Mouse (Mus musculus) MEL (cell line): ENCODE measurements around the gene Pef1. TPM values are rescaled to one million over a fixed set of nuclear protein-coding genes. Genes with fewer than 3 reads are reported as not detected.

Experiments used
- DNase-seq: peaks from one replicate; pipeline ENCODE4 v3.0.0; 2011; ENCODE audit warnings: low read depth, low spot score
- H3K27ac ChIP-seq: 2 replicates; pipeline ENCODE4 v1.5.1; 2012; ENCODE audit warnings: low read depth, mild to moderate bottlenecking, control low read depth, low read length, moderate library complexity; ENCODE audit not compliant: control insufficient read depth
- H3K27me3 ChIP-seq, 2 experiments: fragments of 150-350 bp in 1 of 2; sonication (generic) in 1 of 2; 2 replicates each; pipeline ENCODE4 v1.6.1; 2012; ENCODE audit warnings: low read length in 2 of 2, mild to moderate bottlenecking in 2 of 2, improper control_type of control experiment in 1 of 2, moderate library complexity in 1 of 2; ENCODE audit not compliant: insufficient read depth in 2 of 2, control insufficient read depth in 1 of 2
- H3K36me3 ChIP-seq, 2 experiments: 2 replicates each; pipeline ENCODE4 v1.6.1; 2012 to 2014; ENCODE audit warnings: low read length in 2 of 2, improper control_type of control experiment in 1 of 2, inconsistent platforms in 1 of 2, mild to moderate bottlenecking in 1 of 2; ENCODE audit not compliant: insufficient read depth in 2 of 2, control insufficient read depth in 1 of 2
- H3K4me1 ChIP-seq, 2 experiments: fragments of 150-350 bp in 1 of 2; sonication (generic) in 1 of 2; 2 replicates each; pipeline ENCODE4 v1.6.1; 2012; ENCODE audit warnings: low read length in 2 of 2, improper control_type of control experiment in 1 of 2, mild to moderate bottlenecking in 1 of 2; ENCODE audit not compliant: insufficient read depth in 2 of 2, control insufficient read depth in 1 of 2
- H3K4me3 ChIP-seq, 2 experiments: fragments of 150-350 bp in 1 of 2; sonication (generic) in 1 of 2; 2 replicates each; pipeline ENCODE4 v1.5.1; 2012; ENCODE audit warnings: low read depth in 2 of 2, low read length in 2 of 2, mild to moderate bottlenecking in 2 of 2, moderate library complexity in 2 of 2, control low read depth in 1 of 2, improper control_type of control experiment in 1 of 2; ENCODE audit not compliant: control insufficient read depth in 1 of 2, insufficient read depth in 1 of 2
- H3K79me2 ChIP-seq: 2 replicates; pipeline ENCODE4 v1.6.1; 2012; ENCODE audit warnings: mild to moderate bottlenecking, low read length, moderate library complexity; ENCODE audit not compliant: control insufficient read depth, poor library complexity, insufficient read depth
- H3K9ac ChIP-seq: 2 replicates; pipeline ENCODE4 v1.6.1; 2012; ENCODE audit warnings: low read depth, mild to moderate bottlenecking, control low read depth, low read length, moderate library complexity; ENCODE audit not compliant: control insufficient read depth, poor library complexity, severe bottlenecking
- H3K9me3 ChIP-seq: fragments of 150-350 bp; sonication (generic); replicated peaks from 2 replicates; pipeline ENCODE4 v1.6.1; 2012; ENCODE audit warnings: mild to moderate bottlenecking, low read length, improper control_type of control experiment, moderate library complexity; ENCODE audit not compliant: insufficient read depth
- BHLHE40 ChIP-seq: IDR thresholded peaks from 2 replicates; pipeline ENCODE4 v1.6.1; 2012; ENCODE audit warnings: low read depth, mild to moderate bottlenecking, inconsistent platforms, low read length, improper control_type of control experiment, borderline replicate concordance
- CHD2 ChIP-seq: IDR thresholded peaks from 2 replicates; pipeline ENCODE4 v1.6.1; 2011; ENCODE audit warnings: low read length, improper control_type of control experiment
- EP300 ChIP-seq, 2 experiments: IDR thresholded peaks; 2 replicates each; pipeline ENCODE4 v1.6.1; 2011; ENCODE audit warnings: improper control_type of control experiment in 2 of 2, low read length in 2 of 2, low read depth in 1 of 2, mild to moderate bottlenecking in 1 of 2
- ETS1 ChIP-seq: IDR thresholded peaks from 2 replicates; pipeline ENCODE4 v1.6.1; 2012; ENCODE audit warnings: low read depth, mild to moderate bottlenecking, inconsistent platforms, low read length, improper control_type of control experiment, moderate library complexity
- MAFK ChIP-seq: IDR thresholded peaks from 2 replicates; pipeline ENCODE4 v1.6.1; 2011; ENCODE audit warnings: low read depth, mild to moderate bottlenecking, low read length, improper control_type of control experiment, borderline replicate concordance
- MAX ChIP-seq: IDR thresholded peaks from 2 replicates; pipeline ENCODE4 v1.6.1; 2011; ENCODE audit warnings: low read length, improper control_type of control experiment
- MXI1 ChIP-seq: IDR thresholded peaks from 2 replicates; pipeline ENCODE4 v1.6.1; 2011; ENCODE audit warnings: mild to moderate bottlenecking, low read depth, low read length, improper control_type of control experiment
- MYC ChIP-seq: IDR thresholded peaks from 2 replicates; pipeline ENCODE4 v1.6.1; 2011; ENCODE audit warnings: low read depth, mild to moderate bottlenecking, low read length, improper control_type of control experiment, moderate library complexity
- NELFE ChIP-seq: IDR thresholded peaks from 2 replicates; pipeline ENCODE4 v1.6.1; 2011; ENCODE audit warnings: low read depth, low read length, improper control_type of control experiment
- TAL1 ChIP-seq: IDR thresholded peaks from 2 replicates; pipeline ENCODE4 v1.6.1; 2012; ENCODE audit warnings: mild to moderate bottlenecking, inconsistent platforms, low read length, moderate library complexity, mixed read lengths
- USF1 ChIP-seq: IDR thresholded peaks from 2 replicates; pipeline ENCODE4 v1.6.1; 2014; ENCODE audit warnings: low read depth, mild to moderate bottlenecking, inconsistent platforms, low read length, improper control_type of control experiment, moderate library complexity
- USF2 ChIP-seq, 2 experiments: IDR thresholded peaks; 2 replicates each; pipeline ENCODE4 v1.6.1; 2011 to 2012; ENCODE audit warnings: improper control_type of control experiment in 2 of 2, low read length in 2 of 2, borderline replicate concordance in 1 of 2, inconsistent platforms in 1 of 2, low read depth in 1 of 2, mild to moderate bottlenecking in 1 of 2; ENCODE audit not compliant: insufficient read depth in 1 of 2
- polyA plus RNA-seq, 2 experiments: library from polyadenylated mRNA; stranded (reverse) in 1 of 2; unstranded in 1 of 2; fragments of >175 nt in 1 of 2; fragments of >200 nt in 1 of 2; gene quantifications; 2 replicates each; pipeline versions ENCODE4 v1.2.1 to v1.2.4; 2012; ENCODE audit warnings: low replicate concordance in 2 of 2, low read depth in 1 of 2; ENCODE audit not compliant: insufficient read length in 2 of 2, insufficient read depth in 1 of 2, missing spikeins in 1 of 2
- total RNA-seq: library from RNA; depleted of rRNA; stranded (reverse); fragments of 300-350 nt; gene quantifications from 2 replicates; pipeline ENCODE4 v1.2.3, GENCODE M21; 2012

Pef1 gene
- total and polyA plus RNA-seq, 3 experiments: 27.3 to 49.8 TPM; not detected in 1

GRCm38 (mm10) chr4:130168280-130169183, 66.2 kb downstream of the Pef1 start:
- Histone ChIP-seq H3K27ac (peak overlapping the region; percentile 41), H3K9me3 (no peaks in the 10 kb centered on the region), H3K79me2 (no peaks in the 10 kb centered on the region), H3K36me3 (peaks cover 0 to 10% of the 10 kb centered on the region in 2 experiments; a peak in 2 of 4 replicates), H3K4me3 (no peak overlapping the region), H3K9ac (peak overlapping the region; percentile 30; the same call in 1 of the 2 replicates), H3K27me3 (no peaks in the 10 kb centered on the region), H3K4me1 (peaks cover 2 to 25% of the 10 kb centered on the region in 2 experiments; a peak in 3 of 4 replicates)
- TF ChIP-seq MAFK (peak; percentile 80), USF2 (IDR thresholded peaks at IDR 0.05; ENCODE audit: borderline replicate concordance in 1 of 2, insufficient read depth in 1 of 2, low read depth in 1 of 2, low read length in 2 of 2) (no peak), USF1 (peak; percentile 71), BHLHE40 (peak; percentile 58; the same call in 1 of the 2 replicates)
- peak; percentile 46 for DNase-seq

- TF ChIP-seq TAL1 (peak; percentile 68), MYC (no peak), EP300 (IDR thresholded peaks at IDR 0.05; ENCODE audit: low read depth in 1 of 2, low read length in 2 of 2) (peak in 1 of 2 experiments; percentile 22; a peak in 1 of 4 replicates), ETS1 (no peak), NELFE (no peak), MXI1 (no peak), MAX (no peak), CHD2 (no peak), USF1 (no peak)
- H3K4me3 ChIP-seq: no peak overlapping the region
- peaks cover 3 to 34% of the 10 kb centered on the region in 2 experiments; a peak in 3 of 4 replicates for H3K4me1 ChIP-seq
- peak overlapping the region; percentile 41 for H3K27ac ChIP-seq
- no peaks in the 10 kb centered on the region for H3K79me2 ChIP-seq
- no peak overlapping the region for H3K9ac ChIP-seq
- H3K36me3 ChIP-seq: peaks cover 0 to 12% of the 10 kb centered on the region in 2 experiments; a peak in 2 of 4 replicates
- no peaks in the 10 kb centered on the region for H3K9me3 ChIP-seq
- H3K27me3 ChIP-seq: no peaks in the 10 kb centered on the region
- peak; percentile 40 for DNase-seq
These were observed 67.1 kb downstream of the Pef1 start for GRCm38 (mm10) chr4:130169411-130169971.
